Mouse (Mus musculus): ENCODE measurements around the gene Pirb. TPM values are rescaled to one million over a fixed set of nuclear protein-coding genes. Genes with fewer than 3 reads are reported as not detected.
"Not testable (repeated sequence)": the region's sequence is repeated elsewhere in the genome, so short reads cannot be mapped to it uniquely, and the experiment has no call there.

The Pirb gene
- total and polyA plus RNA-seq, 2 experiments from 2014 or later: 0.25 to 0.48 TPM

DNA sequence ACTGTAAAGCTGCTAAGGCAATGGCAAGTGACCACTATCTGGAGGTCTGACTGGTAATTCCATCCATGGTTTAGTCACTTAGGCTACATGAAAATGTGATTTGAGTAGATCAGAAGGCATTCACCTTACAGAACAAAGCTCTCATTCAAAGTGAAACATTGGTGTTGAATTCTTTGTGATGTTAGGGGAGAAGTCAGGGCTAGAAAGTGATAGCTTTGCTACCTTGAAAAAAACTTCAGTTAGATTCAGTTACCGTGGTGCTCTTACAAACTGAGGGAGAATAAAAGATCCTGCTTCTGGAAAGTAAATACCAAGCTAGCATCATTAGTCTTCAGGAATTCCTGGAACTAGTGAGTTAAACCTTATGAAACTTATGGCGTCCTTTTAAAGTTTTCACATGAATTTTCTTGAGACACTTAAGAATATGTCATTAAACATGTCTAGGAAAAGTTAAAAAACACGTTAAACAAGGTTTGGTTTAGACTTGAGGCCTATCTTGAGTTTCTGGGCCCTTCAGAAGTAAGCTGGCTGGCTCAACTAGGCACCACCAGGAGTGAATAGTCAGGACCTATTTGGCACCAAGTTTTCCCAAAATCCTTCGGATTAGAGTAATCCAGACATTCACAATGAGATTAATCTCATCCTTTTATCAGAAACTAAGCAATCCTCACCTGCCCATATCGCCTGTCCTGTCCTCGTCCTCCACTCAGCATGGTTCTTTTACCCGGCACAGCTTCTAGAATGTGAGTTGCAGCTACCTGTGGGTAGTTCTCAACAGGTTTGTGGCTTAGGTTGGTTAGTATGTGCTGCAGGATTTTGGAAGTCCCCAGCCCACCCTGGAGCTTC, 12.4 kb downstream of the Pirb start:
- H3K36me3 ChIP-seq (ENCODE audit: insufficient read depth): peaks cover 17% of the 10 kb centered on the region
- H3K9me3 ChIP-seq (ENCODE audit: low read length): no peaks in the 10 kb centered on the region
- H3K27me3 ChIP-seq (ENCODE audit: insufficient read depth, low read length): no peaks in the 10 kb centered on the region
- no peak overlapping the region for H3K4me2 ChIP-seq (ENCODE audit: low read depth)
- no peak for TF ChIP-seq CTCF (IDR thresholded peaks at IDR 0.05; ENCODE audit: low read depth)
- no peak overlapping the region for H3K27ac ChIP-seq (ENCODE audit: low read depth, low read length)
- 27% methylated on average over 7 of the region's 7 CpGs for WGBS
- no peak for ATAC-seq
- H3K9ac ChIP-seq: no peak overlapping the region
- no peak for DNase-seq
- peaks cover 16% of the 10 kb centered on the region for H3K4me1 ChIP-seq (ENCODE audit: insufficient read depth)
- H3K4me3 ChIP-seq (ENCODE audit: low read depth, low read length): no peak overlapping the region

DNA sequence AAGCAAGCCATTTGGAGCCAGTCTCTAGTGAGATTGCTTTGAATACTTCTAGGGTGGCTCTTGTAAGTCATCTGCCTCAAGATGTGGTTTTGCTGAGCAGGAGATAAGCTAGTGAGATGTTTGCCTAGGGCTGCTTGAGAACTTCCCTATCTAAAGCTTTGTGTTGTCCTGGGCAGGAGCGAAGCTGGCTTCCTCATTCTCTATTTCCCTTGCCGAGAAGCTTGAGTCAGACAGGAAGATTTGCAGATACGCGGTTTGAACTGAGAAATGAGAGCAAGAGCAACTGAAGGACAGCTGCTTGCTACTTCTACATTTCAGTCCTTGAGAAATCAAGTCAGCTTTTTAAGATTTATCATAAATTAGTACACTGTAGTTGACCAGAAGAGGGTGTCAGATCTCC, 13.2 kb downstream of the Pirb start:
- Histone ChIP-seq H3K9ac (no peak overlapping the region), H3K4me1 (ENCODE audit: insufficient read depth) (peaks cover 16% of the 10 kb centered on the region), H3K27me3 (ENCODE audit: insufficient read depth, low read length) (no peaks in the 10 kb centered on the region), H3K4me3 (ENCODE audit: low read depth, low read length) (no peak overlapping the region), H3K4me2 (ENCODE audit: low read depth) (no peak overlapping the region), H3K36me3 (ENCODE audit: insufficient read depth) (peaks cover 17% of the 10 kb centered on the region), H3K27ac (ENCODE audit: low read depth, low read length) (no peak overlapping the region), H3K9me3 (ENCODE audit: low read length) (no peaks in the 10 kb centered on the region)
- DNase-seq: no peak
- WGBS: 62% methylated on average over 4 of the region's 4 CpGs
- no peak for TF ChIP-seq CTCF (IDR thresholded peaks at IDR 0.05; ENCODE audit: low read depth)
- ATAC-seq: no peak

DNA sequence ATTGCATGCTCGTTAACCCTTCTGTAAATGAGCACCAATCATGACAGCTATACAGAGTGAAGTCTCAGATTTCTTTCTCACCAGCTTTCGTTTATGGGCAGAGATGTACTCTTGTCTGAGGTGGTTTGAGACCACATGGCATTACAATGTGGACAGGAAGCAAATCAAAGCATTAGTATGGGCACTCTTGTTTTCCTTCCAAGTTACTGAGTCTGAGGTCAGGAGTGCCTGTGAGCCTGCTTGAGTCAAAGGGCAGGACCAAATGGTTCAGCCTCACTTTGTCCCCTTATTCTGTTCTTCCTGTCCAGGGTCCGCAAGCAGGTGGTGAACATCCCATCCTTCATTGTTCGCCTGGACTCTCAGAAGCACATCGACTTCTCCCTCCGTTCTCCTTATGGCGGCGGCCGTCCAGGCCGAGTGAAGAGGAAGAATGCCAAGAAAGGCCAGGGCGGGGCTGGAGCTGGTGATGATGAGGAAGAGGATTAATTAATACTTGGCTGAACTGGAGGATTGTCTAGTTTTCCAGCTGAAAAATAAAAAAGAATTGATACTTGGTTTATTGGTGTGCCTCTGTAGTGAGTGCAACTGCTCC, 13.8 kb downstream of the Pirb start:
- peaks cover 21% of the 10 kb centered on the region for H3K36me3 ChIP-seq (ENCODE audit: insufficient read depth)
- peak overlapping the region; percentile 64; the same call in 1 of the 2 replicates for H3K4me3 ChIP-seq (ENCODE audit: low read depth, low read length)
- 36% methylated on average over 11 of the region's 11 CpGs for WGBS
- ATAC-seq: no peak
- H3K27ac ChIP-seq (ENCODE audit: low read depth, low read length): no peak overlapping the region
- H3K4me2 ChIP-seq (ENCODE audit: low read depth): peak overlapping the region; percentile 70
- no peak for DNase-seq
- H3K27me3 ChIP-seq (ENCODE audit: insufficient read depth, low read length): no peaks in the 10 kb centered on the region
- no peaks in the 10 kb centered on the region for H3K9me3 ChIP-seq (ENCODE audit: low read length)
- TF ChIP-seq CTCF (IDR thresholded peaks at IDR 0.05; ENCODE audit: low read depth): no peak
- H3K9ac ChIP-seq: no peak overlapping the region
- H3K4me1 ChIP-seq (ENCODE audit: insufficient read depth): peaks cover 16% of the 10 kb centered on the region

DNA sequence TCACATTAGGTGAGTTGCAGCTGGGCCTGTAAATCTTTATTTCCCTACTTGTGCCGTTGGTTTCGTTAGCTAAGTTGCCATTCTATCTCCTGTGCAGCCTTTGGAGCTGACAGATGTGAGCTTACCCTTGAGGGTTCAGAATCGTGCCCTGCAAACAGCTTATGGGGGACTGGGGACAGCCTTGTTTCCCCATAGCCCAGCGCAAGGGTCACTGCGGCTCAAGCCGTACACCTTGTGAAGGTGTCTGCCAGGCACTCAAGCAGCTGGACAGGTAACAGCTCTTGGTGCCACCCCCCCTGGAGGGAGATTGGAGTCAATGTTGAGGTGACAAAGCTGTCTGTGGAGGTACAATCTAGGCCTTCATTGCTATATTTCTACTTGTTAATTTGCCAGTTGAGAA, 14.3 kb downstream of the Pirb start:
- peak overlapping the region; percentile 70 for H3K4me2 ChIP-seq (ENCODE audit: low read depth)
- peaks cover 26% of the 10 kb centered on the region for H3K36me3 ChIP-seq (ENCODE audit: insufficient read depth)
- H3K9me3 ChIP-seq (ENCODE audit: low read length): no peaks in the 10 kb centered on the region
- peak overlapping the region; percentile 72; the same call in 1 of the 2 replicates for H3K9ac ChIP-seq
- DNase-seq (no peak), ATAC-seq (no peak)
- TF ChIP-seq CTCF (IDR thresholded peaks at IDR 0.05; ENCODE audit: low read depth): no peak
- H3K27me3 ChIP-seq (ENCODE audit: insufficient read depth, low read length): no peaks in the 10 kb centered on the region
- WGBS: 35% methylated on average over 6 of the region's 6 CpGs
- H3K27ac ChIP-seq (ENCODE audit: low read depth, low read length): no peak overlapping the region
- H3K4me1 ChIP-seq (ENCODE audit: insufficient read depth): peaks cover 16% of the 10 kb centered on the region
- peak overlapping the region; percentile 64 for H3K4me3 ChIP-seq (ENCODE audit: low read depth, low read length)

DNA sequence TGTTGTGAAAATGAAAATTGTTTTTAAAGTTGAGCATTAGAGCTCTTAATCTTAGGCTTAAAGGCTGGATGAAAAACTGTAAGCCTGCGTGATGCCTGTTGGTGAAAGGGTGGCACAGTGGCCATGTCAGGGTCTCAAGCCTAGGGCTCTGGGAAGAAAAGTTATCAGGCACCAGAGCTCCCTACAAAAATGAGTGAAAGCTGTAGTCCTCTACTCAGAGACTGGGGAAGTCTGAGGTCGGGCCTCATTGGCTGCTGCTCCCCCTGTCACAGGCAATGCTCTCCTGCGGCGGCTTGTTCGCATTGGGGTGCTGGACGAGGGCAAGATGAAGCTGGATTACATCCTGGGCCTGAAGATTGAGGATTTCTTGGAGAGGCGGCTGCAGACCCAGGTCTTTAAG, 14.7 kb downstream of the Pirb start:
- H3K9me3 ChIP-seq (ENCODE audit: low read length); DNase-seq; ATAC-seq; H3K27ac ChIP-seq (ENCODE audit: low read depth, low read length); H3K27me3 ChIP-seq (ENCODE audit: insufficient read depth, low read length): not testable (repeated sequence)
- Histone ChIP-seq H3K9ac (peak overlapping the region; percentile 72), H3K4me2 (ENCODE audit: low read depth) (peak overlapping the region; percentile 70), H3K4me1 (ENCODE audit: insufficient read depth) (peaks cover 16% of the 10 kb centered on the region), H3K36me3 (ENCODE audit: insufficient read depth) (peaks cover 29% of the 10 kb centered on the region), H3K4me3 (ENCODE audit: low read depth, low read length) (peak overlapping the region; percentile 64)
- WGBS: 9% methylated on average over 6 of the region's 7 CpGs

DNA sequence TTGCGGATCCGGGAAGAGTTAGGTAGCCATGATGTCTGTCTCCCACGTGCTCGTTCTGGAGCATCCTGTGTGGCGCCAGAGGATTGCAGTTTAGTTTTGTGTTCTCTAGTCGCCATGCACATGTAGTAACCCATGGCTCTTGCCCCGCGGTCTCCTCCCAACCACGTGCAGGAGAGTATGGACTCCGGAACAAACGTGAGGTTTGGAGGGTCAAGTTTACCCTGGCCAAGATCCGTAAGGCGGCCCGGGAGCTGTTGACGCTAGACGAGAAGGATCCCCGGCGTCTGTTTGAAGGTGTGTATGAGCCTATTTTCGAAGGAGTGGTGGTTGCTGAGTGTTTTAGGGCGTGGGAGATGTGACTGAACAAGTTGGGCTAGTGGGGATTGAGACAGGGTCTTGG, 15.7 kb downstream of the Pirb start:
- peak overlapping the region; percentile 64 for H3K4me3 ChIP-seq (ENCODE audit: low read depth, low read length)
- peak overlapping the region; percentile 72 for H3K9ac ChIP-seq
- no peaks in the 10 kb centered on the region for H3K27me3 ChIP-seq (ENCODE audit: insufficient read depth, low read length)
- peak overlapping the region; percentile 70 for H3K4me2 ChIP-seq (ENCODE audit: low read depth)
- DNase-seq: no peak
- H3K9me3 ChIP-seq (ENCODE audit: low read length): no peaks in the 10 kb centered on the region
- TF ChIP-seq CTCF (IDR thresholded peaks at IDR 0.05; ENCODE audit: low read depth): no peak
- H3K4me1 ChIP-seq (ENCODE audit: insufficient read depth): peaks cover 16% of the 10 kb centered on the region
- peaks cover 36% of the 10 kb centered on the region for H3K36me3 ChIP-seq (ENCODE audit: insufficient read depth)
- peak; percentile 71 for ATAC-seq
- H3K27ac ChIP-seq (ENCODE audit: low read depth, low read length): peak overlapping the region; percentile 95
- under 1% methylated on average over 20 of the region's 20 CpGs for WGBS

DNA sequence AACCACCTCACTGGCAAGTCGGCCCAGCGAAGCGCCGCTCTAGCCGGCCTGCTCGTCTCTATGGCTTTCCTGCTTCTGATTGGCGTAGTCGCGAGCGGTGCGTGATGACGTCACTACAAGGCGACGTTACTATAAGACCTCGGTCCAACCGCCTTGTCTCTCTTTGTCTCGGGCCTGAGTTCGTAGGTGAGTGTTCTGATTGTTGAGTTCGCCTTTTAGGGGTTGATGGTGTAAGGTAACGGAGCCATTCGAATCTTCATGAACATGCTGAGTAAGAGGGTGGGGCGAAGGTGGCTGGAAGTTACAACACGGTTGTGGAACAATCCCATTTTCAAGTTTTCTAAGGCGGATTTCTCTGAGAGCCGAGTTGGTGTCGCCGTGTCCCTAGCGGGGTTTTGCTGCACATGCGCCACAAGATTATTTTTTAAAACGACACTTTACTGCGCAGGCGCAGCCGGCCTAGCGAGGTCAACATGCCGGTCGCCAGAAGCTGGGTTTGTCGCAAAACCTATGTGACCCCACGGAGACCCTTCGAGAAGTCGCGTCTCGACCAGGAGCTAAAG, 16.2 kb downstream of the Pirb start, which contains the start of gene Rps9:
Gene Rps9 (plus strand): TSS at position 115 of the 563 bp plus-strand sequence.
- peaks cover 39% of the 10 kb centered on the region for H3K36me3 ChIP-seq (ENCODE audit: insufficient read depth)
- H3K27me3 ChIP-seq (ENCODE audit: insufficient read depth, low read length): no peaks in the 10 kb centered on the region
- DNase-seq (peak; percentile 99), ATAC-seq (peak; percentile 96)
- H3K4me3 ChIP-seq (ENCODE audit: low read depth, low read length): peak within 1 kb of the TSS; percentile 64
- WGBS: 3% methylated on average over 42 of the region's 42 CpGs
- no peaks in the 10 kb centered on the region for H3K9me3 ChIP-seq (ENCODE audit: low read length)
- peak within 1 kb of the TSS; percentile 70 for H3K4me2 ChIP-seq (ENCODE audit: low read depth)
- TF ChIP-seq CTCF (IDR thresholded peaks at IDR 0.05; ENCODE audit: low read depth): peak; percentile 49; the same call in 1 of the 2 replicates
- peak within 1 kb of the TSS; percentile 72 for H3K9ac ChIP-seq
- peaks cover 16% of the 10 kb centered on the region for H3K4me1 ChIP-seq (ENCODE audit: insufficient read depth)
- H3K27ac ChIP-seq (ENCODE audit: low read depth, low read length): peak within 1 kb of the TSS; percentile 95
